Mouse (Mus musculus) midbrain, embryonic 11.5 days (tissue): Measurements from ENCODE around the gene Exoc4. TPM values are rescaled to one million over a fixed set of nuclear protein-coding genes. Genes with fewer than 3 reads are reported as not detected.

Source experiments
- ATAC-seq: fragments of 200-750 bp; cut with Nextera tagmentation; 2 replicates; pipeline ENCODE4 v1.8.0; 2017; ENCODE audit warnings: moderate TSS enrichment, moderate library complexity; ENCODE audit not compliant: low FRiP score
- DNase-seq: peaks from one replicate; pipeline ENCODE4 v3.0.0; 2015; ENCODE audit warnings: low spot score; ENCODE audit errors: missing footprints
- H3K27ac ChIP-seq: fragments of 300-500 bp; sonication (generic); 2 replicates; pipeline ENCODE4 v1.5.1; 2014; ENCODE audit warnings: low read depth, low read length
- H3K27me3 ChIP-seq: fragments of 300-500 bp; sonication (generic); 2 replicates; pipeline ENCODE4 v1.6.1; 2014; ENCODE audit warnings: mild to moderate bottlenecking, low read length, moderate library complexity, mixed read lengths; ENCODE audit not compliant: control insufficient read depth, insufficient read depth
- H3K36me3 ChIP-seq: fragments of 300-500 bp; sonication (generic); 2 replicates; pipeline ENCODE4 v1.6.1; 2014; ENCODE audit warnings: mild to moderate bottlenecking, low read length, moderate library complexity, mixed read lengths; ENCODE audit not compliant: control insufficient read depth, insufficient read depth
- H3K4me1 ChIP-seq: fragments of 300-500 bp; sonication (generic); 2 replicates; pipeline ENCODE4 v1.6.1; 2014; ENCODE audit warnings: low read length; ENCODE audit not compliant: control insufficient read depth, insufficient read depth
- H3K4me2 ChIP-seq: fragments of 300-500 bp; sonication (generic); 2 replicates; pipeline ENCODE4 v1.6.1; 2014; ENCODE audit warnings: mild to moderate bottlenecking, moderate library complexity
- H3K4me3 ChIP-seq: fragments of 300-500 bp; sonication (generic); 2 replicates; pipeline ENCODE4 v1.5.1; 2014; ENCODE audit warnings: low read depth, low read length
- H3K9ac ChIP-seq: fragments of 300-500 bp; sonication (generic); 2 replicates; pipeline ENCODE4 v1.6.1; 2014; ENCODE audit warnings: low read length
- H3K9me3 ChIP-seq: fragments of 300-500 bp; sonication (generic); 2 replicates; pipeline ENCODE4 v1.6.1; 2016; ENCODE audit warnings: low read length; ENCODE audit not compliant: control insufficient read depth
- WGBS: fragments of 180-500 bp; shearing (Covaris S2); extraction: QIAGEN DNeasy Blood & Tissue Kit; methylation state at CpG from one replicate; pipeline ENCODE4 v1.1.7; 2014; 5-methylcytosine and 5-hydroxymethylcytosine counted together
- polyA plus RNA-seq: library from polyadenylated mRNA; unstranded; fragments of >200 nt; fragmentation: Nextera tagmentation; extraction: Ambion mirVana; gene quantifications from 2 replicates; pipeline ENCODE4 v1.2.1, GENCODE M21; 2014

The Exoc4 gene
- polyA plus RNA-seq, 1 experiment from 2014 or later, result 28.7 TPM

GRCm38 (mm10) chr6:33257076-33257789 is 8.3 kb downstream of the Exoc4 start:
- Histone ChIP-seq H3K9me3 (no peaks in the 10 kb centered on the region), H3K27me3 (no peaks in the 10 kb centered on the region), H3K36me3 (no peaks in the 10 kb centered on the region), H3K4me1 (0 out of 2 replicates have a peak, but pooled peaks cover 2% of the 10 kb centered on the region), H3K9ac (no peak overlapping the region), H3K27ac (no peak overlapping the region), H3K4me3 (no peak overlapping the region), H3K4me2 (no peak overlapping the region)
- DNase-seq (no peak), ATAC-seq (no peak)
- WGBS, result 78% methylated on average over 5 of the region's 5 CpGs

DNA sequence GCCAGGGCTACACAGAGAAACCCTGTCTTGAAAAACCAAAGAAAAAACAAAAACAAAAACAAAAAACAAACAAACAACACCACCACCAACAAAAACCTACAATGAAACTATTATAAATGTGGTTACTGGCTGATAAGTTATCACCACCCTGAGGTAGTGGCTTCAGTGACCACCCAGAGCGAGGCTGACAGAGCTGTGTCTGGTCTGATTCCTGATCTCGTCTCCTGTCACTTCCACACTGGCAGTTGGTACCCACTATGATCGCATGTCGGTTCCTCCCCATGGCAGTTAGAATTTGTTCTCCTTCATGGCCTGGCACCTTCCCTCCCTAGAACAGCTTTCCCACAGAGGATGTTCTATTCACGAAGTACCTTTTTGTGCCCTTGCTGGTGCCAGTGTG is 11.0 kb downstream of the Exoc4 start:
- DNase-seq, result no peak
- Histone ChIP-seq H3K36me3 (no peaks in the 10 kb centered on the region), H3K27me3 (no peaks in the 10 kb centered on the region), H3K4me1 (0 out of 2 replicates have a peak, but pooled peaks cover 2% of the 10 kb centered on the region), H3K27ac (no peak overlapping the region), H3K4me2 (no peak overlapping the region), H3K9me3 (no peaks in the 10 kb centered on the region), H3K9ac (no peak overlapping the region), H3K4me3 (no peak overlapping the region)
- WGBS, result 90% methylated on average over 5 of the region's 5 CpGs
- ATAC-seq, result no peak

- ATAC-seq (no peak), DNase-seq (no peak)
- Histone ChIP-seq H3K27ac (no peak overlapping the region), H3K27me3 (no peaks in the 10 kb centered on the region), H3K36me3 (no peaks in the 10 kb centered on the region), H3K4me1 (0 out of 2 replicates have a peak, but pooled peaks cover 2% of the 10 kb centered on the region), H3K4me3 (no peak overlapping the region), H3K4me2 (no peak overlapping the region), H3K9me3 (no peaks in the 10 kb centered on the region), H3K9ac (no peak overlapping the region)
- 86% methylated on average over 3 of the region's 3 CpGs for WGBS
These were observed 12.7 kb downstream of the Exoc4 start for GRCm38 (mm10) chr6:33261606-33262005.

- WGBS, result 90% methylated on average over 5 of the region's 5 CpGs
- no peaks in the 10 kb centered on the region for H3K4me1 ChIP-seq
- no peaks in the 10 kb centered on the region for H3K27me3 ChIP-seq
- no peaks in the 10 kb centered on the region for H3K9me3 ChIP-seq
- H3K4me2 ChIP-seq, result no peak overlapping the region
- H3K27ac ChIP-seq, result no peak overlapping the region
- H3K4me3 ChIP-seq, result no peak overlapping the region
- no peak for ATAC-seq
- no peak overlapping the region for H3K9ac ChIP-seq
- no peaks in the 10 kb centered on the region for H3K36me3 ChIP-seq
- DNase-seq, result no peak
These were observed 15.1 kb downstream of the Exoc4 start for GRCm38 (mm10) chr6:33263950-33264349.

- WGBS, result 94% methylated on average over 2 of the region's 2 CpGs
These were observed 15.5 kb downstream of the Exoc4 start for GRCm38 (mm10) chr6:33264388-33264787.

GRCm38 (mm10) chr6:33267571-33267970 is 18.7 kb downstream of the Exoc4 start:
- H3K27ac ChIP-seq, result no peak overlapping the region
- H3K4me1 ChIP-seq, result no peaks in the 10 kb centered on the region
- H3K9me3 ChIP-seq, result no peaks in the 10 kb centered on the region
- no peak overlapping the region for H3K4me2 ChIP-seq
- H3K36me3 ChIP-seq, result no peaks in the 10 kb centered on the region
- H3K27me3 ChIP-seq, result no peaks in the 10 kb centered on the region
- DNase-seq, result no peak
- no peak for ATAC-seq
- no peak overlapping the region for H3K4me3 ChIP-seq
- no peak overlapping the region for H3K9ac ChIP-seq
- WGBS, result 85% methylated on average over 6 of the region's 6 CpGs

More at GRCm38 (mm10) chr6:33264388-33264787, 15.5 kb downstream of the Exoc4 start:
- Histone ChIP-seq H3K4me3 (no peak overlapping the region), H3K27ac (no peak overlapping the region), H3K9ac (no peak overlapping the region), H3K4me1 (no peaks in the 10 kb centered on the region), H3K36me3 (no peaks in the 10 kb centered on the region), H3K9me3 (no peaks in the 10 kb centered on the region), H3K4me2 (no peak overlapping the region), H3K27me3 (no peaks in the 10 kb centered on the region)
- DNase-seq (no peak), ATAC-seq (no peak)

DNA sequence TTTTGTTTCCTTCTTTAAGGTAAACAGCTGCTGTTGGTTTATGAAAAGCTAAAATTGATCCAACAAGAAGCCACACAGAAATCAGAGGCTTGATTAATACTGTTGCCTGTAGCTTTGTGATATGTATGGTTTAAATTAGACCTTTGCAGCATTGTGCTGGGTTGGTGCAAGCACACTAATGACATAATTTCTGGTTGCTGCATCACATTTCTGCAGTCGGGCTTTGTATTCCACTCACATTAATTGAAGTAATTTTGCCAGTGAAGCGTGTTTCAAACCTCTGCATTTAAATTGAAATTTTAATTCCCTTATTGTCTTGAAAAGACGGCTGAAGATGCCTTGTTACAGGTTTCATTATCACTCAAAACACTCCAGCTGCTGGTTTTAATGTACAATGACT is 34.6 kb downstream of the Exoc4 start:
- H3K4me1 ChIP-seq, result 0 out of 2 replicates have a peak, but pooled peaks cover 2% of the 10 kb centered on the region
- no peak for DNase-seq
- H3K9me3 ChIP-seq, result no peaks in the 10 kb centered on the region
- no peaks in the 10 kb centered on the region for H3K27me3 ChIP-seq
- H3K27ac ChIP-seq, result no peak overlapping the region
- ATAC-seq, result no peak
- no peak overlapping the region for H3K9ac ChIP-seq
- WGBS, result 64% methylated on average over 3 of the region's 3 CpGs
- no peaks in the 10 kb centered on the region for H3K36me3 ChIP-seq
- H3K4me3 ChIP-seq, result no peak overlapping the region
- no peak overlapping the region for H3K4me2 ChIP-seq

DNA sequence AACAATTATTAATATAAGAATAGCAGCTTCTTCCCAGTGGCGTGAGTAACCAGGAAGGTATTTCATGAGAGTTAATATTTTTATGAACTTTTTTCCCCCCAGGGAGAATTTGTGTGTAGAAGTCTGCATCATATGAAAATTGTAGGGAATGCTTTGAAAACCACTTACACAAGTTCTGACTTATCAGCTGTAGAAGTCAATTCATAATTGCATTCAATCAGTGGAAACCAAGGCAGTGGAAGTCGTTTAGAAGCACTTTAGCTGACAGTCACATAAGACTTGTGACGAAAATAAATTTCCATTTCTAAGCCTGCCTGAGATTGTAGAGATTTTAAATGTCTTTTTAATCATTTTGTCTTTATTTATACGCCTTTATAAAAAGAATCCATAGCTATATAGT is 35.1 kb downstream of the Exoc4 start:
- Histone ChIP-seq H3K9me3 (no peaks in the 10 kb centered on the region), H3K27me3 (no peaks in the 10 kb centered on the region), H3K4me2 (no peak overlapping the region), H3K4me1 (0 out of 2 replicates have a peak, but pooled peaks cover 2% of the 10 kb centered on the region), H3K9ac (no peak overlapping the region), H3K27ac (no peak overlapping the region), H3K36me3 (no peaks in the 10 kb centered on the region), H3K4me3 (no peak overlapping the region)
- ATAC-seq, result no peak
- 86% methylated on average over 4 of the region's 4 CpGs for WGBS
- DNase-seq, result no peak

DNA sequence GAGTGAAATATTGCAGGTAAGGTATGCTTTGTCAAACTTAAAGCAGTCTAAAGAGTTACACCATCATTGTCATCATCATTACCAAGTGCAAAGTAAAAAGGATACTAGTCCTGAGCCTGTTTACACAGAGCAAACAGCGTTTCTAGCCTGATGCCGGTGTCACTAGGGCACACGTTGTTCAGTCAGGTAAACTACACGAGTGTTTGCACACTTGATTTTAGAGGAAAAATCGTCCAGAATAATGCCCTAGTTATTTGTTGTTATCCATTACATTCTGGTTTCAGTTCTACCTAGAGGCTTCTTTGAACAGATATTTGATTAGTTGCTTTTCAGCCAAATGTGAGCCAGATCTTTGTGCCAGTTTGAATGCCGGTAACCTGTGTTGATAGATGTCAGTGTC is 37.5 kb downstream of the Exoc4 start:
- Histone ChIP-seq H3K9me3 (no peaks in the 10 kb centered on the region), H3K4me3 (no peak overlapping the region), H3K36me3 (no peaks in the 10 kb centered on the region), H3K9ac (no peak overlapping the region), H3K27ac (no peak overlapping the region), H3K4me2 (no peak overlapping the region), H3K27me3 (no peaks in the 10 kb centered on the region), H3K4me1 (no peaks in the 10 kb centered on the region)
- 86% methylated on average over 6 of the region's 6 CpGs for WGBS
- ATAC-seq, result no peak
- DNase-seq, result no peak
